Mouse (Mus musculus): ENCODE data around the gene Eya2.

DNA sequence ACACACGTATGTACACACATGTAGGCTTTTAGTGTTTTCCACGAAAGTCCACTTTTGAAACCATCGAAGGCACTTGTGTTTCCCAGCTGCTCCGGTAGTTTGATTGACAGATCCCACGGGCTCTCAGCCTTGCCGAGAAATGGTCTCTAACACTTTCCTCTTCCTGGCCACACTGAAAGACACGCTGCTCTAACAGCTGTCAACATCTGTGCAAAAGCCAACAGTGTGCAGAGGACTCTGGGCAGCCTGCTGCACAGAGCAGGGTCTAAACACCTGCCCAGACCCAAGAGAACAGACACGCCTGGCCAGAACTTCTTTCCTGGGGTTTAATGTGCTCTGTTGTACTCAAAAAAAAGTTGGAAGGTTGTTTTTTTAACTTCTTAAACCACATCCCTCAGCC lies 124.5 kb downstream of the Eya2 start:
- TF ChIP-seq CTCF (IDR thresholded peaks at IDR 0.05; ENCODE audit: extremely low read depth, insufficient read depth, low read length) = no peak
- TF ChIP-seq POLR2A (IDR thresholded peaks at IDR 0.05; ENCODE audit: extremely low read depth, insufficient read depth, low read length) = no peak

Data from cortical plate, adult 2 months (tissue).